Mouse (Mus musculus) embryonic facial prominence, embryonic 10.5 days (tissue): ENCODE data around the gene Rbms3. TPM values are rescaled to one million over a fixed set of nuclear protein-coding genes. Genes with fewer than 3 reads are reported as not detected.

Experiments
- DNase-seq: peaks from one replicate; pipeline ENCODE4 v3.0.0-alpha.2; 2017; ENCODE audit warnings: low spot score
- H3K27ac ChIP-seq: fragments of 300-500 bp; sonication (generic); replicated peaks from 2 replicates; pipeline ENCODE4 v1.5.1; 2016; ENCODE audit warnings: mild to moderate bottlenecking
- H3K27me3 ChIP-seq: fragments of 300-500 bp; sonication (generic); replicated peaks from 2 replicates; pipeline ENCODE4 v1.6.1; 2016; ENCODE audit warnings: low read depth, mild to moderate bottlenecking; ENCODE audit not compliant: poor library complexity, severe bottlenecking
- H3K36me3 ChIP-seq: fragments of 300-500 bp; sonication (generic); replicated peaks from 2 replicates; pipeline ENCODE4 v1.6.1; 2016; ENCODE audit warnings: mild to moderate bottlenecking, moderate library complexity
- H3K4me1 ChIP-seq: fragments of 300-500 bp; sonication (generic); 2 replicates; pipeline ENCODE4 v1.6.1; 2016
- H3K4me3 ChIP-seq: fragments of 300-500 bp; sonication (generic); 2 replicates; pipeline ENCODE4 v1.5.1; 2016; ENCODE audit warnings: mild to moderate bottlenecking, moderate library complexity
- H3K9me3 ChIP-seq: fragments of 300-500 bp; sonication (generic); 2 replicates; pipeline ENCODE4 v1.6.1; 2016; ENCODE audit warnings: mild to moderate bottlenecking
- WGBS: fragments of 180-500 bp; shearing (Covaris S2); methylation state at CpG from one replicate; pipeline ENCODE4 v1.1.7; 2016; 5-methylcytosine and 5-hydroxymethylcytosine counted together
- polyA plus RNA-seq: library from polyadenylated mRNA; unstranded; fragments of >200 nt; fragmentation: Nextera tagmentation; extraction: Ambion mirVana; gene quantifications from 2 replicates; pipeline ENCODE4 v1.2.1, GENCODE M21; 2016

Gene Rbms3
- polyA plus RNA-seq, 1 experiment from 2014 or later = 29.9 TPM

DNA sequence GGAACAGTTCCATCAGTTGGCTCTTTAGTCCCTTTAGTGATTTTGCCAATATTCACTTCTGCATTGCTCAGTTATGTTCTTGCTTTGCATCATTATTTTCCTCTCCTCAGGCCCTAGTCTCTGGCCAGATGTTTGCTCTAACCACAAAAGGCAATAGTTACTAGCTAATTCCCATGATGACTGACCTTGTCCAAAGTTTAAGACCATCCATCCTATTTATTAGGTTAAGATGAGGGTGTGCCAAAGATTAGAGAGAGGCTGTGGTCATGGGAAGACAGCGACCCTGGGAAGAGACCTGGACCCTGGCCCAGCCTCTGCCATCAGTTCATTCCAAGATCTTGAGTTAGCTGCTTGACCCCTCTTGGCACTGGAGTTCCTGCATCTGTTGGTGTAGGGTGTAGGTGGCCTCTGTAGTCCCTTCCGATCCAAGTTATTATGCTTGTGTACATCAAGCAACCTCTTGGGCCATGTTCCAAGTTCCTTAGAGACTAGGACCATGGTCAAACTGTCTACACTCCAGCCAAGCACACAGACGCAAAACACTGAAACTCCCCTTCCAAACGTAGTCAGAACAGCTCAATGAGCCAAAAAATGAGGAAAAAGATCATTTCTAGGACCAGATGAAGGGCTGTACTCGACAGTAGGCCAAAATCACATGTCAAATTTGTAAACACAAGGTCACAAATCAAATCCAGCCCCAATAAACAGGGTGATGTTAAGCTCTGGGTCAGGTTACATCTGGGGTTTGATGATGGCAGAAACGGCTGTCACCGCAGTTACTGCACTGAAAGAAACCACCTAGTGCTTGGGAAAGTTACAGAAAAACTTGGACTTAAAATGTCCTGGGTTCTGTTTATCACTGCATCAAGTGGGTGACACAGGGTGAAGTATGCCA, 782.2 kb downstream of the Rbms3 start:
- Histone ChIP-seq H3K4me3 (no peak overlapping the region), H3K4me1 (peaks cover 7% of the 10 kb centered on the region; the same call in 1 of the 2 replicates), H3K9me3 (no peaks in the 10 kb centered on the region), H3K27ac (no peak overlapping the region), H3K27me3 (no peaks in the 10 kb centered on the region), H3K36me3 (no peaks in the 10 kb centered on the region)
- 74% methylated on average over 7 of the region's 7 CpGs for WGBS
- no peak for DNase-seq

DNA sequence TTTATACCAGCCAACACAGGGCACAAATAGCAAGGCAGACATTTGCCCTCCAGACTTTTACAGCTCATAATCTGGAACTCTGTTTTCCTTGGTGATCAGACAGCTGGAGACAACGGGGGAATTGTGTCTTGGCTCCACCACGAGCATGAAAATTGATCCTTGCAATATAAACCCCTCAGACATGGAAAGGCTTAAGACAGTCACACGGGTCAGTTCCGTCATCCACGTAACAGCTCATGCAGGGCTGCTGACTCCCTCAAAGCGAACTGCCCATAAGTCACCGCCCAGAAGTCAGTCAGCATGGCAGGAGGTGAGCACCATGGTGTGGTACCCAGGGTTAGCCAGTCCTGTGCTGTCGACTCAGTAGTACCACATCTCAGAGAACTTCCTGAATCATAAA, 794.8 kb downstream of the Rbms3 start:
- Histone ChIP-seq H3K4me1 (peaks cover 15% of the 10 kb centered on the region), H3K36me3 (no peaks in the 10 kb centered on the region), H3K27me3 (no peaks in the 10 kb centered on the region), H3K4me3 (no peak overlapping the region), H3K27ac (no peak overlapping the region; the same call in 1 of the 2 replicates), H3K9me3 (no peaks in the 10 kb centered on the region)
- 40% methylated on average over 8 of the region's 8 CpGs for WGBS
- DNase-seq = peak; percentile 22

- H3K27ac ChIP-seq = no peak overlapping the region
- H3K36me3 ChIP-seq = no peaks in the 10 kb centered on the region
- H3K4me1 ChIP-seq = peaks cover 15% of the 10 kb centered on the region
- no peak for DNase-seq
- WGBS = 45% methylated on average over 7 of the region's 7 CpGs
- H3K4me3 ChIP-seq = no peak overlapping the region
- no peaks in the 10 kb centered on the region for H3K9me3 ChIP-seq
- no peaks in the 10 kb centered on the region for H3K27me3 ChIP-seq
These were observed 796.0 kb downstream of the Rbms3 start for GRCm38 (mm10) chr9:116833677-116834076.

- H3K4me3 ChIP-seq = no peak overlapping the region
- H3K36me3 ChIP-seq = no peaks in the 10 kb centered on the region
- 76% methylated on average over 1 of the region's 1 CpGs for WGBS
- H3K27me3 ChIP-seq = no peaks in the 10 kb centered on the region
- no peak for DNase-seq
- H3K9me3 ChIP-seq = no peaks in the 10 kb centered on the region
- no peak overlapping the region for H3K27ac ChIP-seq
- peaks cover 15% of the 10 kb centered on the region for H3K4me1 ChIP-seq
These were observed 796.9 kb downstream of the Rbms3 start for GRCm38 (mm10) chr9:116832822-116833221.

GRCm38 (mm10) chr9:116831386-116831785, 798.3 kb downstream of the Rbms3 start:
- Histone ChIP-seq H3K9me3 (no peaks in the 10 kb centered on the region), H3K4me3 (no peak overlapping the region), H3K27me3 (no peaks in the 10 kb centered on the region), H3K27ac (no peak overlapping the region), H3K4me1 (peaks cover 15% of the 10 kb centered on the region), H3K36me3 (no peaks in the 10 kb centered on the region)
- WGBS = 89% methylated on average over 5 of the region's 5 CpGs
- DNase-seq = no peak

DNA sequence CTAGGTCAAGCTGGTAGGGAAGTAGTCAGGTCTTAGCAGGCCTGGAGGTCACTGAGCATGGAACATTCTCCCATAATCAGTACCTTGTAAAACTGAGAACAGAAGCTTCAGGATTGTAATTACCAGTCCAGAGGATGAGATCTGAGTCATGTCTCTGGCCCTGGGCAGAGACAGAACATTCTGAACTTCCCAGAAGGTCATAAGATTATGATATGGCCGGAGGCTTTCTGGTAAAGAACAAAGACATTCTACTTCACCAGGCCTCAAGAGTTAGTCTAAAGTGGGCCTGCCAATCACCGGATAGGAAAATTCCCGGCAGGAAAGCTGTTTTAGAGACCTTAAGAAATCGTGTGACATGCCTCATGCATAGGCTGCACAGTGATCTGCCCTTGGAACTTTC, 799.8 kb downstream of the Rbms3 start:
- Histone ChIP-seq H3K9me3 (no peaks in the 10 kb centered on the region), H3K4me1 (peaks cover 11% of the 10 kb centered on the region), H3K27ac (no peak overlapping the region), H3K36me3 (no peaks in the 10 kb centered on the region), H3K4me3 (no peak overlapping the region), H3K27me3 (no peaks in the 10 kb centered on the region)
- WGBS = 75% methylated on average over 4 of the region's 4 CpGs
- DNase-seq = no peak

- H3K36me3 ChIP-seq = no peaks in the 10 kb centered on the region
- 91% methylated on average over 7 of the region's 7 CpGs for WGBS
These were observed 808.1 kb downstream of the Rbms3 start for GRCm38 (mm10) chr9:116821601-116822000.

DNA sequence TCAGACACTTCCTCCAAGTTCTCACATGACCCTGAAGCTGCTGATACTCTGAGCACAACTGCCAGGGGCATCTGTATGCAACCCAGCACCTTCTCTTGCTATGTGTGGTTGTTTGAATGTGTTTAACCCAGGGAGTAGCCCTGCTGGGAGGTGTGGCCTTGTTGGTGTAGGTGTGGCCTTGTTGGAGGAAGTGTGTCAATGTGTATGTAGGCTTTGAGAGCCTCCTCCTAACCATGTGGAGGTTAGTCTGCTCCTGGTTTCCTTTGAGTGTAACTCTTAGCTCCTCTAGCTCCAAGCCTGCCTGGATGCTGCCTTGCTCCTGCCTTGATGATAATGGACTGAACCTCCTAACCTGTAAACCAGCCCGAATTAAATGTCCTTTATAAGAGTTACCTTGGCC, 812.5 kb downstream of the Rbms3 start:
- Histone ChIP-seq H3K27me3 (no peaks in the 10 kb centered on the region), H3K9me3 (no peaks in the 10 kb centered on the region), H3K27ac (no peak overlapping the region), H3K4me1 (peaks cover 17% of the 10 kb centered on the region), H3K4me3 (no peak overlapping the region), H3K36me3 (no peaks in the 10 kb centered on the region)
- DNase-seq = no peak
- 88% methylated on average over 1 of the region's 1 CpGs for WGBS

More at GRCm38 (mm10) chr9:116821601-116822000, 808.1 kb downstream of the Rbms3 start:
- Histone ChIP-seq H3K27ac (no peak overlapping the region), H3K9me3 (no peaks in the 10 kb centered on the region), H3K27me3 (no peaks in the 10 kb centered on the region), H3K4me1 (no peaks in the 10 kb centered on the region), H3K4me3 (no peak overlapping the region)
- DNase-seq = no peak

- no peaks in the 10 kb centered on the region for H3K9me3 ChIP-seq
- no peak for DNase-seq
- H3K4me1 ChIP-seq = peaks cover 17% of the 10 kb centered on the region
- WGBS = 62% methylated on average over 10 of the region's 10 CpGs
- H3K27ac ChIP-seq = peak overlapping the region; percentile 14; the same call in 1 of the 2 replicates
- H3K4me3 ChIP-seq = no peak overlapping the region
- no peaks in the 10 kb centered on the region for H3K36me3 ChIP-seq
- H3K27me3 ChIP-seq = no peaks in the 10 kb centered on the region
These were observed 815.1 kb downstream of the Rbms3 start for GRCm38 (mm10) chr9:116814495-116815094.

DNA sequence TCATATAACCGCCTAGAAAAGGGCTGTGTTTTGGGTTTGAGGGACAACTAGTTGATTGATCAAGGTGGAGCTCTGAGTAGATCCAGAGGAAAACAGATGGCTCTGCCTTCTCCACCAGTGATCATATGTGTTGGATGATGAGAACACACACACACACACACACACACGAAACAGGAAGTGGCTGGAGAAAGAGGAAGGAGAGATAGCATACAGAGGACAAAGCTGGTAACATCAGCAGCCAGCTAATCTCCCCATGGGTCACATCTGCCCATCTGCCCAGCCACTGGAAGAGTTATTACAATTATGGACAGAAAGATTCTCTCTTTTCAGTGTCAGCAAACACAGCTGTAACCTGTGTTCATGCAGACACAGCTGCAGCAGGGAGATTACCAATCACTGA, 816.3 kb downstream of the Rbms3 start:
- Histone ChIP-seq H3K9me3 (no peaks in the 10 kb centered on the region), H3K4me3 (no peak overlapping the region), H3K4me1 (peaks cover 25% of the 10 kb centered on the region), H3K27me3 (no peaks in the 10 kb centered on the region), H3K27ac (no peak overlapping the region), H3K36me3 (no peaks in the 10 kb centered on the region)
- no peak for DNase-seq
- WGBS = 76% methylated on average over 2 of the region's 2 CpGs

GRCm38 (mm10) chr9:116809260-116809659, 820.5 kb downstream of the Rbms3 start:
- no peaks in the 10 kb centered on the region for H3K36me3 ChIP-seq
- 89% methylated on average over 5 of the region's 5 CpGs for WGBS
- no peaks in the 10 kb centered on the region for H3K27me3 ChIP-seq
- H3K4me1 ChIP-seq = peaks cover 36% of the 10 kb centered on the region
- no peak for DNase-seq
- H3K4me3 ChIP-seq = no peak overlapping the region
- no peaks in the 10 kb centered on the region for H3K9me3 ChIP-seq
- H3K27ac ChIP-seq = no peak overlapping the region

- H3K4me3 ChIP-seq = no peak overlapping the region
- no peak for DNase-seq
- H3K27ac ChIP-seq = peak overlapping the region; percentile 83
- H3K9me3 ChIP-seq = no peaks in the 10 kb centered on the region
- no peaks in the 10 kb centered on the region for H3K27me3 ChIP-seq
- 74% methylated on average over 4 of the region's 4 CpGs for WGBS
- H3K4me1 ChIP-seq = peaks cover 33% of the 10 kb centered on the region
- no peaks in the 10 kb centered on the region for H3K36me3 ChIP-seq
These were observed 821.3 kb downstream of the Rbms3 start for GRCm38 (mm10) chr9:116808401-116808800.
